Mouse (Mus musculus): ENCODE measurements at regions not wholly inside any gene's neighbourhood (a gene's known extent, or its start where the extent isn't known, plus 50 kb on each side); places are given as distances from the start of the nearest gene placed in this dataset.
"Not testable (repeated sequence)": the region's sequence is repeated elsewhere in the genome, so short reads cannot be mapped to it uniquely, and the experiment has no call there.

DNA sequence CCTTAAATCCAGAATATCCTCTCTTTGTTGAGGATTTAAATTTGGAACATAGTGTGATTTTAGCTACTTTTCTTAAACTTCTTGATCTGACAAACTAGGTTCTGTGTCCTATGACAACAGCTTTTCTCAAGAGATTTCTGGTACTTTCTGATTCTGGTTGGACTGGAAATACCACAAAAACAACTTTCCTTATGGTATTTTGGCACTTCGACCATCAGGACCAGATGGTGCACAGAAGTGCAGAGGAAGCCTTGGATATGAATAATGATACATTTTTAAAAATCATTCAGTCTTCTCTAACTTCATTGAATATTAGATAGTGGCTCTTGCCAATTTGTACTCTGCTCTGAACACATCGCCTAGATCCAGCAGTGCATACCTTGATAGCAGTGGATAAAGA is 303.8 kb upstream of the Flrt2 start:
- no peak for DNase-seq

GRCm38 (mm10) chr12:95392821-95393220 is 299.2 kb upstream of the Flrt2 start:
- no peak for DNase-seq

- no peak for DNase-seq
Observed at GRCm38 (mm10) chr12:95394991-95395530, 297.0 kb upstream of the Flrt2 start.

DNA sequence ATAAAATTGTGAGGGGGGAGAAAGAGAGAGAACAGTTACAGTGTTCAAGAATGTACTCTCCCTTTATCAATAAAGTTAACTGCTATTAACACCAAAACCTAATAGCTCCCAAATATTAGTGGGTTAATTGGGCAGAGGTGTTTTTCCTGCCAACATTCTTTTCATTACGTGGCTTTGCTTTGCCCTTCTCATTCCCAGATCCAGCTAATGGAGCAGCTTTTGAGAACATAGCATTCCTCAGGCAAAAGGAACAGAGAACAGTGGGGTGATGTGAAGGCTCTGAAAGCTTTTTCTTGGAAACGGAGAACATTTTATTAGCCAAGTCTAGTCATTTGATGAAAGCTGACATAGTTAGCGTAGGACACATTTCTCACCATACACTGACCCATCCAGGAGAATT is 271.2 kb upstream of the Flrt2 start:
- DNase-seq: peak in 1 of 2 experiments; percentile 0

- DNase-seq: no peak
Observed at GRCm38 (mm10) chr12:95424739-95425138, 267.3 kb upstream of the Flrt2 start.

DNA sequence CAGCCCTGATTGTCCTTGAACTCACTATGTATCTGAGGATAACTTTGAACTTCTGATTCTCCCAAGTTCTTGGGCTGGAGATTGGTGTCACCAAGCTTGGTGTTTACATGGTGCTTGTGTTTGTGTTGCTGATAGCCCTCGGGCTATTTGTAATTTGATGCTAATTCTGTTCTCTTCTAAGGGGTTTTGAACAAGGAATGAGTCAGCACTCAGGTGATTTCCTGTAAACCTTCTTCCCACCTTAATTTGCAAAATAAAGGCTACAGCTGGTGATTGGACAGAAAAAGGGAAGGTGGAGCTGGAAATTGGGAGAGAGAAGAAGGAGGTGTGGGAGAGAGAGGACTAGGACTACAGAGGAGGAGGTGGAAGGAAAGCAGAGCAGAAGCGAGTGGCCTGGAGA is 254.8 kb upstream of the Flrt2 start:
- DNase-seq: no peak

DNA sequence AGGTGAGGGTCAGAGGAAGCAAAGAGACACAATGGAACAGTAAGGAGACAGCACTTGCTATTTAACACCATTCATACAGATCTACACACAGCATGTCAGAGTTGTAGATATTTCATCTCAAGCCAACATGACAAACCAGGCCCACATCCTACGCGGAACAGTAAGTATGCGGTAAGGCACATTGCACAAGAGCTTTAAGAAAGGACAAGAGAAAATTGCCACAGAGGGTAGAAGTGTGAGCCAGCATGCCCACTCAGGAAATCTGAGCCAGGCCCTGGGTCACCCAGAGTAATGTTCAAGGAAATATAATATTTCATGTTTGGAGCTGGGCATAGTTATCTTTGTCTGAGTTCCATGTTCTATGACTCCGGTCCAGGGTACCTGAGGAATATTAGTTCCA is 234.5 kb upstream of the Flrt2 start:
- peak in 1 of 2 experiments; percentile 0 for DNase-seq

- peak in 1 of 2 experiments; percentile 6 for DNase-seq
Observed at GRCm38 (mm10) chr12:95466502-95467490, 225.2 kb upstream of the Flrt2 start.

- no peak for DNase-seq
Observed at GRCm38 (mm10) chr12:95469897-95470296, 222.1 kb upstream of the Flrt2 start.

- DNase-seq: no peak
Observed at GRCm38 (mm10) chr12:95486502-95486901, 205.5 kb upstream of the Flrt2 start.

DNA sequence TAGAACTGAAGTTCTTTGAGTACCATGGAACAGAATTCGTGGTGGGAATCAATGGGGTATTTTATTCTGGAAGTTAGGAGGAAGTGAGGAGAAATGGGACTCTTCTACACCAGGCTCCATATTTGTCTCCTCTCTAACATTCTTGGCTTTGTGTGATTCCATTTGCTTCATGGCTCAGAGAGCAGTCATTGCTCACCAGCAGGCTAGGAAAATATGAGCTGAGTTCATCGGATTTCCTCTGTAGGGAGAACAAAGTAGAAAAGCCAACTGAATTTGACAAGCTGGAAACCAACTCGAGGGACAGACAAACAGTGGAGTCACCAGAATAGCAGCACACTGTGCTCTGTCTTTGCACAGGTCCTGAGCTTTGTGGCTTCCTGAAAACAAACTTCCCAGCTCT is 203.7 kb upstream of the Flrt2 start:
- DNase-seq: no peak

DNA sequence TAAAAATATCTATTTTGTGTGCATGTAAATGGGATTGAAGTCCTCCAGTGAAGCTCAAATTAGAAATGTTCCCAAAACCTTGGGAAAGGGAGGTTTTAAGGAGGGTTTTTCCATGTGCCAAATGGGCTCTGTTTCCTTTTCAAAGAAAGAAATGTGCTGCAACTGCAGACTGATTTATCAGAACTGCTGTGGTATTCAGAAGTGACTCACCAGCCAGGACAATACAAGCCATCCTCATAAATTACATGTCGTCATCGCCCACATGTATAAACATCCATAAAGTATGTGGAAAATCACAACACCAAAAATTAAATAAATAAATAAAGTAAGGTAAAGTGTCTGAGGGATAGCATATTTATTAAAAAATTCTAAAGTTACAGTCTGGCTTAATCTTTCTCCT is 202.7 kb upstream of the Flrt2 start:
- no peak for DNase-seq

- no peak for DNase-seq
Observed at GRCm38 (mm10) chr12:95489848-95490247, 202.2 kb upstream of the Flrt2 start.

DNA sequence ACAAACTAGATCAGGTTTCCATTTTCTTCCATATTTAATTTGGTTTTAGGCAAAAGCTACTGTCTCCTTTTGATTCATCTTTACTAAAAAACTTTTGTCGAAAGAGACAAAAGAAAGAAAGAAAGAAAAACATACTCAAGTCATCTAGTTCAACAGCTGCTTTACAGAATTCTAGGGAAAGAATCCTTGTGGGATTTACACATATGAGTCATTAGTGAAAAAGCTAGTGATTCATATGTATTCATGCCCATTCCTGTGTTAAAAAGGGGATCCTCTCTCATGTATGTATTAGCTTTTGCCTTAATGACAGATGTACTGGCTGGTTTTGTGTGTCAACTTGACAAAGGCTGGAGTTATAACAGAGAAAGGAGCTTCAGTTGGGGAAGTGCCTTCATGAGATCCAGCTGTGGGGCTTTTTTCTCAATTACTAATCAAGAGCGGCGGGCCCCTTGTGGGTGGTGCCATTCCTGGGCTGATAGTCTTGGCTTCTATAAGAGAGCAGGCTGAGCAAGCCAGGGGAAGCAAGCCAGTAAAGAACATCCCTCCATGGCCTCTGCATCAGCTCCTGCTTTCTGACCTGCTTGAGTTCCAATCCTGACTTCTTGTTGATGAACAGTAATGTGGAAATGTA is 200.1 kb upstream of the Flrt2 start:
- not testable (repeated sequence) for DNase-seq

- DNase-seq: no peak
Observed at GRCm38 (mm10) chr12:95501443-95501842, 190.6 kb upstream of the Flrt2 start.

- no peak for DNase-seq
Observed at GRCm38 (mm10) chr12:95520008-95520407, 172.0 kb upstream of the Flrt2 start.

- no peak for DNase-seq
Observed at GRCm38 (mm10) chr12:95522052-95522451, 170.0 kb upstream of the Flrt2 start.

GRCm38 (mm10) chr12:95533888-95534639 is 158.0 kb upstream of the Flrt2 start:
- DNase-seq: no peak

DNA sequence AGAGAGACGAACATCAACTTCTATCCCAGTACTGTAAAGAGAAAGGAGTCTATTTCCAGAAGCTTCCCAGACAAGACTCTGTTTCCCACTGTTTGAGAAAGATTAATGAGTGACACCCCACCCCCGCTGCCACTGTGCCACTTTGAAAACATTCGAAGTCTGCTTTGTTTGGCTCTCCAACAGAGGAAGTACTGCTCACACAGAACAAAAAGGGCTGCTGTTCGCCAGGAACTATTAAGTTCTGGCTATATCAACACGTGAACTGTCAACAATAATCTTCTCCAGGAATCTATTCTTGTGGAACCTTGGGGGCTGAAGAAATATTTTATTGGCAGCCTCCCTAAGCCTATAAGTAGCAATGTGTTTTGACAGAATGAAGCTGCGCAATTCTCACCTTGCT is 144.7 kb upstream of the Flrt2 start:
- DNase-seq: no peak

DNA sequence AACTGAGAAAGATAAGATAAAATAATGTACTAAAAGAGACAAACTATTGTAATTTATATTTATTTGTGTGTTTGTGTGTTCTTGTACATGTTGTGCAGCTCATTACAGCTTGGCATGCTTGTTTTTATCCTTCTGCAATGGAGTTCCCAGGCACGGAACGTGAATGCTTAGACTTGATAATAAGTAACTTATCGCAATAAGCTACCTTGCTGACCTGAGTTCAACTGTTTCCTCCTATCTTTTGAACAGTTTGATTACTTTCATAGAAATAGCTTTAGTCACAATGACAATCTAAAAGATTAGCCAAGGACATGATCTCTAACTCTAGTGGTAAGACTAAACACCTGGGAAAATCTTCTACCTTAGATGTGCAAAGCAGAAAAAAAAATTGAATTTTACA is 138.9 kb upstream of the Flrt2 start:
- DNase-seq: no peak

DNA sequence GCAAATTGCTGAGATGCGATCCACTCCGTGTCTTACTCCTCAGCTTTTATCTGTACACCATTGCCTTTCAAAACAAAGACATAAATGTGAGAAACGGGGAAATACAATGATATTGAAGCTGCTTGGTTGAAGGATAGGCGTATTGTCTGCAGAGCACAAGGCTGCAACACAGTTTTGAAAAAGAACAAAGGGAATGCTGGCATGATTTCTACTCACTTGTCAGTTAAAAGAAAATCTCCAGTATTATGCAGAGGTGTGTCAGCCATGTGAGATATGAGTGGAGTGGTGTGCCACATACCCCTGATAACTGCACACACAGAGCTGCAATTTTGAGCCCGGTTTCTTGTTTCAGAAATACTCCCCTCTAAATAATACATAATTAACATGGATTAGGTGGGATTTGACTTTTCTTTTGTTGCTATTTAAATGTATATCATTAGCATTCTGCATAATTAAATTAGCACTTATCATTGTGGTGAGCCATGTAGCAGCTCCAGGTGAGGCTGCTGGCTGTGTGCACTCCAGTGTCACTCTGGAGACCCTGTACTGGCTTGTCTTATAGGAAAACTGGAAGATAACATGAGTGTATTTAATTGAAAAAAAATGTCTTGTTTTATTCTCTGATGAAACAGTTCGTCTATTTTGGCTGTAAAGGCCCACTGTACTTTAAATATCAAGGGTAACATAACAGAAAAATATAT is 133.2 kb upstream of the Flrt2 start:
- DNase-seq: no peak

GRCm38 (mm10) chr12:95563431-95563830 is 128.6 kb upstream of the Flrt2 start:
- DNase-seq: no peak
